Mouse (Mus musculus) midbrain, embryonic 15.5 days (tissue): Measurements from ENCODE around the gene B2m. TPM values are rescaled to one million over a fixed set of nuclear protein-coding genes. Genes with fewer than 3 reads are reported as not detected.
"Not testable (repeated sequence)": the region's sequence is repeated elsewhere in the genome, so short reads cannot be mapped to it uniquely, and the experiment has no call there.

ENCODE experiments used
- ATAC-seq: fragments of 200-750 bp; cut with Nextera tagmentation; replicated peaks from 2 replicates; pipeline ENCODE4 v1.8.0; 2017; ENCODE audit warnings: moderate TSS enrichment
- H3K27ac ChIP-seq: fragments of 300-500 bp; sonication (generic); 2 replicates; pipeline ENCODE4 v1.5.1; 2015; ENCODE audit warnings: mild to moderate bottlenecking, inconsistent platforms
- H3K27me3 ChIP-seq: fragments of 300-500 bp; sonication (generic); replicated peaks from 2 replicates; pipeline ENCODE4 v1.6.1; 2015; ENCODE audit warnings: inconsistent platforms
- H3K36me3 ChIP-seq: fragments of 300-500 bp; sonication (generic); replicated peaks from 2 replicates; pipeline ENCODE4 v1.6.1; 2015; ENCODE audit warnings: inconsistent platforms
- H3K4me1 ChIP-seq: fragments of 300-500 bp; sonication (generic); 2 replicates; pipeline ENCODE4 v1.6.1; 2015; ENCODE audit warnings: inconsistent platforms
- H3K4me2 ChIP-seq: fragments of 300-500 bp; sonication (generic); 2 replicates; pipeline ENCODE4 v1.6.1; 2015; ENCODE audit warnings: inconsistent platforms, mild to moderate bottlenecking, moderate library complexity
- H3K4me3 ChIP-seq: fragments of 300-500 bp; sonication (generic); 2 replicates; pipeline ENCODE4 v1.5.1; 2015; ENCODE audit warnings: mild to moderate bottlenecking, inconsistent platforms
- H3K9ac ChIP-seq: fragments of 300-500 bp; sonication (generic); 2 replicates; pipeline ENCODE4 v1.6.1; 2015; ENCODE audit warnings: mild to moderate bottlenecking, inconsistent platforms
- H3K9me3 ChIP-seq: fragments of 300-500 bp; sonication (generic); 2 replicates; pipeline ENCODE4 v1.6.1; 2016; ENCODE audit warnings: inconsistent platforms
- WGBS: fragments of 180-500 bp; shearing (Covaris S2); methylation state at CpG from one replicate; pipeline ENCODE4 v1.1.7; 2015; ENCODE audit warnings: mixed read lengths; 5-methylcytosine and 5-hydroxymethylcytosine counted together
- polyA plus RNA-seq: library from polyadenylated mRNA; unstranded; fragments of >200 nt; fragmentation: Nextera tagmentation; extraction: Ambion mirVana; gene quantifications from 2 replicates; pipeline ENCODE4 v1.2.1, GENCODE M21; 2015

Gene B2m
- polyA plus RNA-seq, result 85.7 and 94.6 TPM in 2 replicates

DNA sequence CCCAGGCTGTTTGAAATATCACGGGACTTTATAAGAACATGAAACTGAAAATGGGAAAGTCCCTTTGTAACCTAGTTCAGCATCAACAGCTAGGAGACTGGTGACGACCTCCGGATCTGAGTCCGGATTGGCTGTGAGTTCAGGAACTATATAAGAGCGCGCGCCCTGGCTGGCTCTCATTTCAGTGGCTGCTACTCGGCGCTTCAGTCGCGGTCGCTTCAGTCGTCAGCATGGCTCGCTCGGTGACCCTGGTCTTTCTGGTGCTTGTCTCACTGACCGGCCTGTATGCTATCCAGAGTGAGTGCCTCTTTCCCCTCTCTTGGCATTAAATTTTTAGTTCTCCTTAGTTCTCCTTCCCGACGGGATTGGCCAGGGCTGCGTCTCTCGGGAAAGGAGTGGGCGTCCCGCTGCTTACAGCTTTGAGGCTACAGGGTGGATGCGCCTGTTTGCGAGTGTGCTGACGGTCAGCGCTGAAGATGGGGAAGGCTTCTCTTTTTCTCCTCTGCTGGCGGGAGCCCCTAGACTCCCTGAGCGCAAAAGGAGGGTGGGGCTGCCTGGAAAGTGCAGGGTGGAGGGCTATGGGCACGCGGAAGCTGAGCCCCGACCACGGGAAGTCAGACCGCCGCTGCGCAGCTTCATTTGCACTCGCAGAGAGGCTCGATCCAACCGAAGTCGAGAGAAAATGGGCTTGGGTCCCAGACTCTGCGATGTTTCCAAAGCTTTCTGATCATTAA, at the start of gene B2m:
B2m (plus strand) TSS at position 179 of the 734 bp plus-strand sequence.
- Histone ChIP-seq H3K27me3 (no peaks in the 10 kb centered on the region), H3K36me3 (no peaks in the 10 kb centered on the region), H3K4me2 (peak within 1 kb of the TSS; percentile 84), H3K9me3 (no peaks in the 10 kb centered on the region), H3K4me3 (peak within 1 kb of the TSS; percentile 61), H3K4me1 (peaks cover 4% of the 10 kb centered on the region), H3K27ac (peak within 1 kb of the TSS; percentile 23; the same call in 1 of the 2 replicates), H3K9ac (peak within 1 kb of the TSS; percentile 52)
- WGBS, result under 1% methylated on average over 40 of the region's 40 CpGs
- ATAC-seq, result peak; percentile 99

DNA sequence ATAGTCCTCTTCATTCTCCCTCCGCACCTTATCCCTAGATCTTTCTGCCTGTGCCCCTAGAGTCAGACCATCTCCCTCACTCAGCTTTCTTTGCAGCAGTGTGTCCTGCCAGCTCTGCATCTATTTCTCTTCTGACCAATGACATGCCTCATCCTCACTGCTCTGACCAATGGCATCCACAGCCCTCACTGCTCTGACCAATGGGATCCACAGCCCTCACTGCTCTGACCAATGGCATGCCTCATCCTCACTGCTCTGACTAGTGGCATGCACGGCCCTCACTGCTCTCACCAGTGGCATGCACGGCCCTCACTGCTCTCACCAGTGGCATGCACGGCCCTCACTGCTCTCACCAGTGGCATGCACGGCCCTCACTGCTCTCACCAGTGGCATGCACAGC, 49.8 kb upstream of the B2m start:
- not testable (repeated sequence) for H3K27ac ChIP-seq, H3K9me3 ChIP-seq, ATAC-seq, H3K9ac ChIP-seq, H3K4me2 ChIP-seq, H3K27me3 ChIP-seq, H3K4me3 ChIP-seq, H3K4me1 ChIP-seq
- peaks cover 25% of the 10 kb centered on the region for H3K36me3 ChIP-seq
- WGBS, result 90% methylated on average over 5 of the region's 5 CpGs

DNA sequence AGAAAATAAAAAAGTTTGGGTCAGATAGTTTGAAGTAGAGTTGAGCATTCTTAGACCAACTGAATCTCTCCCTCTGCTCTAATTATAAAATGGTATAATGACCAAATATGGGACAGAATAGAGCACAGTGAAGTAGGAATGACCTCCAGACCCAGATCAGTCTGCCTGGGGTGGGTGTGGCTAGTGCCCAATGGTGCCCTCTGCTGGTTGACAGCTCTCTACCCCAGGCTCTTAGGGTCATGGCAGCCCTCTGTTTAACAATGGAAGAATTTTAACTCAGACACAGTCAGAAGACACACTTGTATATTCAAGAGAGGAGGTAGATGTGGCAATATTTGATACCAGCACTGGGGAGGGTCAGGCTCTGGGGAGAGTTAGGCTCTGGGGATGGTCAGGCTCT, 45.4 kb upstream of the B2m start:
- no peak overlapping the region for H3K4me2 ChIP-seq
- no peak overlapping the region for H3K9ac ChIP-seq
- peaks cover 16% of the 10 kb centered on the region; the same call in 1 of the 2 replicates for H3K36me3 ChIP-seq
- no peak overlapping the region for H3K4me3 ChIP-seq
- no peak for ATAC-seq
- no peaks in the 10 kb centered on the region for H3K4me1 ChIP-seq
- no peak overlapping the region for H3K27ac ChIP-seq
- no peaks in the 10 kb centered on the region for H3K27me3 ChIP-seq
- no peaks in the 10 kb centered on the region for H3K9me3 ChIP-seq

- H3K36me3 ChIP-seq, result peaks cover 31% of the 10 kb centered on the region
- H3K27ac ChIP-seq, result no peak overlapping the region
- no peak overlapping the region for H3K4me2 ChIP-seq
- H3K4me3 ChIP-seq, result no peak overlapping the region
- H3K4me1 ChIP-seq, result no peaks in the 10 kb centered on the region
- H3K27me3 ChIP-seq, result no peaks in the 10 kb centered on the region
- WGBS, result 88% methylated on average over 14 of the region's 14 CpGs
- H3K9me3 ChIP-seq, result no peaks in the 10 kb centered on the region
- no peak for ATAC-seq
- H3K9ac ChIP-seq, result no peak overlapping the region
These were observed 39.4 kb upstream of the B2m start for GRCm38 (mm10) chr2:122108101-122108500.

DNA sequence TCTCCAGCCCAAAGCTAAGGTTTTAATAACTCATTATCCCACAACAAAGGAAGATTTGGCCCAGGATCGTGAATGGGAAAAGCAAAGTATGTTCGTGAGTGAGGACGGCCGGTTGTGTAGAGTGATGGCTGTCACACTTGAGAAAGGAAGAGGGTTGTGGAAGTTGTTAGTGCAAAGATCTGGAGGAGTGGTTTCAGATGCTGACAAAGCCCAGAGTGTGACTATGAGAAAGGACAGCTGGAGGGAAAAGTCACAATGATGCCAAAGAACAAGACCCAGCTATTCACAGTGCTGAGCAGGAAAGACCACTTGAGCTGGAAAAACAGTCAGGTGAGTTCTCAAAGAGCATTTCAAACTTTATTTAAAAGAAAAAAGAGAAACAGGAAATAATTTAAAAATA, 37.8 kb upstream of the B2m start:
- no peak overlapping the region for H3K4me2 ChIP-seq
- 87% methylated on average over 4 of the region's 4 CpGs for WGBS
- no peaks in the 10 kb centered on the region for H3K27me3 ChIP-seq
- no peak overlapping the region for H3K9ac ChIP-seq
- no peak for ATAC-seq
- H3K36me3 ChIP-seq, result peaks cover 33% of the 10 kb centered on the region
- H3K4me3 ChIP-seq, result no peak overlapping the region
- no peaks in the 10 kb centered on the region for H3K9me3 ChIP-seq
- no peak overlapping the region for H3K27ac ChIP-seq
- no peaks in the 10 kb centered on the region for H3K4me1 ChIP-seq

DNA sequence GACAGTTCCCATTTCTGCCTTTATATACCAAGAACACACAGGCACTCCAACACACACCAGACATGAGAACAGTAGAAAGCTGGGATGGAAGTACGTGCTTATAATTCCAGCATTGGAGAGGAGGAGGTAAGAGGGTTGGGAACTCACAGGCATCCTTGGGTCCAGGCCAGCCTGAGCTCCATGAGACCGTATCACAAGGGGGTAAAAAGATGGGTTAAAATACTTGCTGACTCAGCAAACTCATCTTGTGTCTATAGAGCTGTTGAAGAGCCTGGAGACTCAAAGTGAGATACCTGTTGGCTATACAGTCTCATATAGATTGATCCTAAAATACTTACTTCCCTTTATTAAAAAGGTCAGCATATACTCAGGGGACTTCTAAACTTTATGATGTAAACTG, 30.6 kb upstream of the B2m start:
- H3K9ac ChIP-seq, result no peak overlapping the region
- WGBS, result 90% methylated on average over 2 of the region's 2 CpGs
- ATAC-seq, result no peak

DNA sequence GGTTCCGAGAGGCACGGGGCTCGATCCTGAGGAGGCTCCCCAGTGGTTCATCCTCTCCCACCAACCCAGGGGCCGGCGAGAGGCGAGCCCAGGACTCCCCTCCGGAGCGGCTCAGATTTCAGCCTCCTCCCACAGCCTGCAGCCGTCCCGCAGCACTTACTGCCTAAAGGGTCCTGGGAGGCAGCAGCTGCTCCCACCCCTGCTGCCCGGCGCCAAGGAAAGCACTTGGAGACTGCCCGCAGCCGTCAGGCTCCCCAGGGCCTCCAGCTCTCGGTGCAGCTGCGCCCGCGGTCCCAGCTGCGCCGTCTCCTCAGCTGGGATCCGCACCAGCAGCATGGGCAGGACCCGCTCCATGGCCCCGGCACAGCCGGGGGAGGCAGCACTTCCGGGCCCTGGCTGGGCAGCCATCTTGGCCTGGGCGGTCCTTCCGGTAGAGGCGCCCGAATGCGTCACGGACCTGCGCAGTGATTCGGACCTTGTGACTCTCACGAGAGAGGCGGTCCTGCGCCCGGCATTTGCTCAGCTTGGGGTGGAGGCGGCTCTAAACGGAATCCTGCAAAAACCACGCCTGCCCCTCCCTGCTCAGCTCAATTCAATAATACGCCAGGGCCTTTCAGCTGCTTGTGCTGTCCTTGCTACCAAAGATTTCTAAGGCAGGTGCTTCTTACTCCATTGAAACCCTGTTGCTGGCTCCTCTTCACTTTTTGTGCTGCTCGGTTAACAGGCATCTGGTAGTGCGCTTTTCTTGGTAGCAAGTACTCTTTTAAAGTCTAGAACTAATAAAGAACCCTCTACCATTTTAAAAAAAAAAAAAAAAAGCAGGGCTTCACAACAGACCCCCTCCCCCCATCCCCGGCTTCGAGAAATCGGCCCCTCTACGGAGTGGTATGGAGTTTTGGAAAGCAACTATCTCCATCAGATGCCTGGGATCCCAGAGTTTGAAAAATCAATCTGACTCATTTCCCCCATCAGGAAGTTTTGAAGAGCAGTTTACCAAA, 29.2 kb upstream of the B2m start, which contains the start of gene Spg11:
Spg11 (minus strand) TSS at position 426 of the 998 bp plus-strand sequence.
- Histone ChIP-seq H3K4me3 (peak within 1 kb of the TSS; percentile 72), H3K9me3 (no peaks in the 10 kb centered on the region), H3K4me1 (peaks cover 17% of the 10 kb centered on the region), H3K27me3 (no peaks in the 10 kb centered on the region), H3K4me2 (peak within 1 kb of the TSS; percentile 56), H3K9ac (peak within 1 kb of the TSS; percentile 91), H3K36me3 (peaks cover 7% of the 10 kb centered on the region; the same call in 1 of the 2 replicates), H3K27ac (peak within 1 kb of the TSS; percentile 94)
- WGBS, result under 1% methylated on average over 47 of the region's 47 CpGs
- ATAC-seq, result peak; percentile 100

More for the DNA sequence above, 30.6 kb upstream of the B2m start:
- Histone ChIP-seq H3K4me3 (0 out of 2 replicates have a peak overlapping the region, but pooled peaks have one; percentile 72), H3K27ac (no peak overlapping the region), H3K36me3 (peaks cover 12% of the 10 kb centered on the region), H3K4me1 (peaks cover 17% of the 10 kb centered on the region), H3K27me3 (no peaks in the 10 kb centered on the region), H3K9me3 (no peaks in the 10 kb centered on the region), H3K4me2 (peak overlapping the region; percentile 56)

DNA sequence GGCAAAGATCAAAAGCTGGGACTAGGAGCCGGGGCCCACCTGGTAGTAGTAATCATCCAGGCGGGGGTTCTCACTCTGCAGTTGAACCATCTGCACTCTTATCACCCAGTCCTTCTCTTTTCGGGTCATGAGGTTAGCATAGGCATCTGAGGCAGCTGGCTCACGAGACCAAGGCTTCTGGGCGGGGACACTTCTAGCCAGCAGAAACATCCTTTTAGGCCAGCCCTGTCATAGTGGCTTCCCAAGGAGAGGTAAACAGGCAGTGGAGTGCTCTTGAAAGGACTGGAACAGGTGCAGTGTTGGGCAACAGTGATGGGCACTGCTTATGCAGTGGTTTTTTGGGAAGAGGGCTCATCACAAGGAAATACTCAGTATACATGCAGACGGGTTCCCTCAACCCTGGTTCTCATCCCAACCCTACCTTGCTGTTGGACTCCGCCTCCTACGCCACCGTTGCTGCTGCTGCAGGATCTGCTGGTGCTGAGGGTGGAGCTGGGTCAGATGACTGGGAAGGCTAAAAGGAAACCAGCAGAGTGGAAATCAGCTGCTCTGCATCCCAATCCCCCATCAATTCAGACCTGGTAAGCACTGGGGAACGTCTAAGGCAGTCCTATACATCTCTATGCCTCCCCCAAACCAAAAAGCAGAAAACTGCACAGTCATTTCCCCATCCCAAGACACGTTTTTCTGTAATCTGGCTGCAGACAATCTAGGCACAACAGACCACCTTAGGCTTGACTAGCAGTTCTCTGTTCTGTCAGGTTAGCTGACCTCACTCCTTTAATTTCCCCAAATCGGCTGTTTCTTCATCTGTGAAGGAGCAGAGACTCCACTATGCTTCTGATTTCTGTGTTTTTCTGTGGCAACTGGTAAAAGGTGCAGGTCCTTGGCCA, 21.6 kb upstream of the B2m start:
- Histone ChIP-seq H3K27ac (no peak overlapping the region), H3K27me3 (no peaks in the 10 kb centered on the region), H3K4me2 (no peak overlapping the region), H3K9me3 (no peaks in the 10 kb centered on the region), H3K4me1 (no peaks in the 10 kb centered on the region), H3K9ac (no peak overlapping the region), H3K36me3 (no peaks in the 10 kb centered on the region), H3K4me3 (no peak overlapping the region)
- 58% methylated on average over 12 of the region's 12 CpGs for WGBS
- ATAC-seq, result no peak

- no peak overlapping the region for H3K27ac ChIP-seq
- no peaks in the 10 kb centered on the region for H3K4me1 ChIP-seq
- no peak overlapping the region for H3K4me3 ChIP-seq
- 50% methylated on average over 5 of the region's 5 CpGs for WGBS
- no peak overlapping the region for H3K9ac ChIP-seq
- H3K4me2 ChIP-seq, result no peak overlapping the region
- H3K36me3 ChIP-seq, result no peaks in the 10 kb centered on the region
- ATAC-seq, result no peak
- H3K27me3 ChIP-seq, result no peaks in the 10 kb centered on the region
- no peaks in the 10 kb centered on the region for H3K9me3 ChIP-seq
These were observed 20.6 kb upstream of the B2m start for GRCm38 (mm10) chr2:122126765-122127347.

GRCm38 (mm10) chr2:122127635-122128034, 19.9 kb upstream of the B2m start:
- WGBS, result 93% methylated on average over 4 of the region's 4 CpGs
- ATAC-seq, result no peak
- Histone ChIP-seq H3K9me3 (no peaks in the 10 kb centered on the region), H3K36me3 (no peaks in the 10 kb centered on the region), H3K4me1 (no peaks in the 10 kb centered on the region), H3K27me3 (no peaks in the 10 kb centered on the region), H3K4me3 (no peak overlapping the region), H3K27ac (no peak overlapping the region), H3K4me2 (no peak overlapping the region), H3K9ac (no peak overlapping the region)

DNA sequence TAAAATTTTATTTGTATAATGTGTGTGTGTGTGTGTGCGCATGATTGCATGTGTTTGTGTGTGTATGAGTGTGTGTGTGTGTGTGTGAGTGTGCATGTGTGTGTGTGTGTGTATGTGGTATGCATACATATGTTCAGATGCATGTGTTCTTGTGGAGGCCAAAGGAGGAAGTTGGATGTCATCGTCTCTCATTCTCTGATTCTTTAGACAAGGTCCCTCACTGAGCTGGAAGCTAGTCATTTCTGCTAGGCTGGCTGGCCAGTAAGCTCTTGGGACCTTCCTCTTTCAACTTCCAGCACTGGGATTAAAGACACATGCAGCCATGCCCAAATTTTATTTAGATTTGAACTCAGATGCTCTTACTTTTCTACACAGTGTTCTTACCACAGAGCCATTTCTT, 15.4 kb upstream of the B2m start:
- H3K4me2 ChIP-seq, result no peak overlapping the region
- H3K27me3 ChIP-seq, result no peaks in the 10 kb centered on the region
- H3K36me3 ChIP-seq, result no peaks in the 10 kb centered on the region
- no peaks in the 10 kb centered on the region for H3K4me1 ChIP-seq
- WGBS, result 87% methylated on average over 2 of the region's 2 CpGs
- no peaks in the 10 kb centered on the region for H3K9me3 ChIP-seq
- H3K4me3 ChIP-seq, result no peak overlapping the region
- ATAC-seq, result no peak
- H3K27ac ChIP-seq, result no peak overlapping the region
- H3K9ac ChIP-seq, result no peak overlapping the region
